Mouse (Mus musculus): ENCODE data around the gene Il5ra.

- no peak for TF ChIP-seq POLR2A (IDR thresholded peaks at IDR 0.05; ENCODE audit: control insufficient read depth, low read depth, low read length)
- no peak for TF ChIP-seq CTCF (IDR thresholded peaks at IDR 0.05; ENCODE audit: control insufficient read depth, insufficient read depth, insufficient replicate concordance, low read depth, low read length)
Measured at GRCm38 (mm10) chr6:106750291-106750690, 1.5 kb upstream of the Il5ra start.

All from testis, adult 2 months (tissue).